Mouse (Mus musculus) C2C12 (cell line): Measurements from ENCODE around the gene Slc38a10.

Source experiments
- CTCF ChIP-seq: IDR thresholded peaks from one replicate; pipeline ENCODE4 v1.5.1; 2011; ENCODE audit not compliant: control insufficient read depth, insufficient read depth, insufficient read length
- MAX ChIP-seq: IDR thresholded peaks from one replicate; pipeline ENCODE4 v1.6.1; 2011; ENCODE audit warnings: mild to moderate bottlenecking, control low read depth
- MYOD1 ChIP-seq: IDR thresholded peaks from one replicate; pipeline ENCODE4 v1.6.1; 2011; ENCODE audit warnings: low read depth; ENCODE audit not compliant: control insufficient read depth, insufficient read length
- USF1 ChIP-seq: IDR thresholded peaks from one replicate; pipeline ENCODE4 v1.6.1; 2011; ENCODE audit warnings: low read depth, mild to moderate bottlenecking, control low read depth, moderate library complexity

DNA sequence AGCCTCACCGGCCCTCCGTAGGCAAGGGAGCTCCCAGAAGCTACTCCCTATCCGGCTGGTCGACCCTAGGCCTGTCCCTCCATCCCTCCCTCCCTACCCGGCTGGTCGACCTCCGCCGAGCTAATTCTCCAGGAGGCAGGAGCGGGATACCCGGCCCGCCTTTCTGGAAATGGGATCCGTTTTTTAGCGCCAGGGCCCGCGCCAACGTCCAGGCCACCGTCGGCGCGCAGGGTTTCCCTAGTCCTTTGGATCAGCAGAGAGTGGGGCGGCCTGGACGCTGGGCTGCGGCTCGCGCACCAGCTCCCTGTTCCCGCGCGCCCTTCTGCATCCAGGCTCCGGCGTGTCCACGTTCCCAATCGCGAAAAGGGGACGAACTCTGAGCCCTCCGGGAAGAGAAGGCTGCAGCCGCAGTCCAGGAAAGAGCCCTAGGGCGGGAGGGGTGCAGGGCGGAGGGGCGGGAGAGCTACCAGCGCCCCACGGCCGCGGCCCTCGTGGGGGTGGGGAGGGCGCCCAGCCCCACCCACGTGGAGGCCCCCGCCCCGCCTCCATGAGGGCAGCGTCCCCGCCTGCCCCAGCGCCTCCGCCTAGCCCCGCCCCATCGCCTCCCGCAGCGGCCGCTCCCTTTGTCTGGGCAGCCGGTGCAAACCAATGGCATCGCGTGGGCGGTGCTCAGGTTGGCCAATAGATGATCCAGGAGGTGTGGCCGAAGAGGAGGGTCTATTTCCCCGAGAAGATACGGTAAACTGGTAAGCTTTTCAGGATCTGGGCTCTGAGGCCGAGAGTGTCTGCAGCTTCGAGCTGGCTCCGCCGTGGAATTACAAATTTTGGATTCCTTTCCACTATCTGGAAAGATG, 38.5 kb upstream of the Slc38a10 start:
- no peak for TF ChIP-seq CTCF
- TF ChIP-seq MAX: peak; percentile 40
- no peak for TF ChIP-seq USF1
- TF ChIP-seq MYOD1: no peak
